Mouse (Mus musculus): ENCODE data around the gene Slc5a5. TPM values are rescaled to one million over a fixed set of nuclear protein-coding genes. Genes with fewer than 3 reads are reported as not detected.

Slc5a5 gene
- total RNA-seq, 2 experiments from 2014 or later: not detected

GRCm38 (mm10) chr8:70839408-70840351 is 52.9 kb downstream of the Slc5a5 start, which contains the start of gene Arrdc2:
Gene Arrdc2 (minus strand): TSS chr8:70839720.
- peak; percentile 80 for ATAC-seq (ENCODE audit: poor library complexity, severe bottlenecking)

GRCm38 (mm10) chr8:70838654-70839407 is 53.7 kb downstream of the Slc5a5 start:
- peak; percentile 21 for ATAC-seq (ENCODE audit: poor library complexity, severe bottlenecking)

- no peak for ATAC-seq (ENCODE audit: poor library complexity, severe bottlenecking)
These were observed 55.9 kb downstream of the Slc5a5 start for GRCm38 (mm10) chr8:70836666-70837065.

- no peak for ATAC-seq (ENCODE audit: poor library complexity, severe bottlenecking)
These were observed 58.5 kb downstream of the Slc5a5 start for GRCm38 (mm10) chr8:70834071-70834470.

- ATAC-seq (ENCODE audit: poor library complexity, severe bottlenecking): no peak
These were observed 59.0 kb downstream of the Slc5a5 start for GRCm38 (mm10) chr8:70833520-70833919.

- ATAC-seq (ENCODE audit: poor library complexity, severe bottlenecking): peak; percentile 80
These were observed 59.5 kb downstream of the Slc5a5 start for GRCm38 (mm10) chr8:70833018-70833482.

Other genes with a start within 250 kb of the Slc5a5 start
- 5.7 and 6.8 TPM in 2 replicates for gene Pgpep1, start 232.4 kb downstream of the Slc5a5 start, total RNA-seq (2015)
- 1.5 and 4.0 TPM in 2 replicates for gene Pgpep1, start 232.4 kb downstream of the Slc5a5 start, total RNA-seq (2017)
- 82.1 and 84.4 TPM in 2 replicates for gene Lsm4, start 219.5 kb downstream of the Slc5a5 start, total RNA-seq (2015)
- gene Lsm4, start 219.5 kb downstream of the Slc5a5 start, total RNA-seq (2017): 106 and 151 TPM in 2 replicates
- 26.7 and 44.1 TPM in 2 replicates for gene Jund, start 193.8 kb downstream of the Slc5a5 start, total RNA-seq (2015)
- 24.0 and 28.9 TPM in 2 replicates for gene Jund, start 193.8 kb downstream of the Slc5a5 start, total RNA-seq (2017)
- 0.11 and 0.27 TPM in 2 replicates for gene Iqcn, start 189.3 kb downstream of the Slc5a5 start, total RNA-seq (2015)
- 0.04 TPM in 1 of 2 replicates, not detected in the other for gene Iqcn, start 189.3 kb downstream of the Slc5a5 start, total RNA-seq (2017)
- gene Gm3336, start 174.2 kb downstream of the Slc5a5 start, total RNA-seq (2015): not detected in 2 replicates
- not detected in 2 replicates for gene Gm3336, start 174.2 kb downstream of the Slc5a5 start, total RNA-seq (2017)
- gene Pde4c, start 169.0 kb downstream of the Slc5a5 start, total RNA-seq (2015): not detected in 2 replicates
- not detected in 2 replicates for gene Pde4c, start 169.0 kb downstream of the Slc5a5 start, total RNA-seq (2017)
- gene Rab3a, start 138.1 kb downstream of the Slc5a5 start, total RNA-seq (2015): 3.3 and 5.8 TPM in 2 replicates
- 2.1 and 5.1 TPM in 2 replicates for gene Rab3a, start 138.1 kb downstream of the Slc5a5 start, total RNA-seq (2017)
- 34.4 and 44.7 TPM in 2 replicates for gene Mpv17l2, start 131.8 kb downstream of the Slc5a5 start, total RNA-seq (2015)
- 8.4 and 15.9 TPM in 2 replicates for gene Mpv17l2, start 131.8 kb downstream of the Slc5a5 start, total RNA-seq (2017)
- 4.6 and 5.0 TPM in 2 replicates for gene Pik3r2, start 116.0 kb downstream of the Slc5a5 start, total RNA-seq (2015)
- gene Pik3r2, start 116.0 kb downstream of the Slc5a5 start, total RNA-seq (2017): 14.7 and 14.9 TPM in 2 replicates
- 56.2 and 65.4 TPM in 2 replicates for gene Mast3, start 87.7 kb downstream of the Slc5a5 start, total RNA-seq (2015)
- gene Mast3, start 87.7 kb downstream of the Slc5a5 start, total RNA-seq (2017): 14.4 and 24.6 TPM in 2 replicates
- 0.80 and 1.5 TPM in 2 replicates for gene Il12rb1, start 84.3 kb downstream of the Slc5a5 start, total RNA-seq (2015)
- gene Il12rb1, start 84.3 kb downstream of the Slc5a5 start, total RNA-seq (2017): 0.07 and 1.7 TPM in 2 replicates
- gene Arrdc2, start 53.0 kb downstream of the Slc5a5 start, total RNA-seq (2015): 9.0 and 11.0 TPM in 2 replicates
- 10.5 and 11.1 TPM in 2 replicates for gene Arrdc2, start 53.0 kb downstream of the Slc5a5 start, total RNA-seq (2017)
- gene Kcnn1, start 29.5 kb downstream of the Slc5a5 start, total RNA-seq (2015): not detected in 2 replicates
- 0.33 TPM in 1 of 2 replicates, not detected in the other for gene Kcnn1, start 29.5 kb downstream of the Slc5a5 start, total RNA-seq (2017)
- 32.7 and 38.9 TPM in 2 replicates for gene Ccdc124, start 18.8 kb downstream of the Slc5a5 start, total RNA-seq (2015)
- 36.8 and 47.6 TPM in 2 replicates for gene Ccdc124, start 18.8 kb downstream of the Slc5a5 start, total RNA-seq (2017)
- 5,087 and 5,550 TPM in 2 replicates for gene Rpl18a, start 4.7 kb upstream of the Slc5a5 start, total RNA-seq (2015)
- gene Rpl18a, start 4.7 kb upstream of the Slc5a5 start, total RNA-seq (2017): 1,590 and 1,750 TPM in 2 replicates
- gene Map1s, start 13.2 kb upstream of the Slc5a5 start, total RNA-seq (2015): 15.0 and 17.1 TPM in 2 replicates
- 11.3 and 11.8 TPM in 2 replicates for gene Map1s, start 13.2 kb upstream of the Slc5a5 start, total RNA-seq (2017)

Data from megakaryocyte, adult 5-6 weeks (primary cell).